Mouse (Mus musculus) intestine, embryonic 15.5 days (tissue): ENCODE data around the gene Dhrs1. TPM values are rescaled to one million over a fixed set of nuclear protein-coding genes. Genes with fewer than 3 reads are reported as not detected.
A peak's percentile ranks its signal among the peaks of the same experiment; 100 is the strongest.

ENCODE experiments used
- ATAC-seq: fragments of 200-750 bp; cut with Nextera tagmentation; 2 replicates; pipeline ENCODE4 v1.8.0; 2017; ENCODE audit warnings: moderate TSS enrichment, moderate library complexity
- H3K27ac ChIP-seq: fragments of 300-500 bp; sonication (generic); 2 replicates; pipeline ENCODE4 v1.5.1; 2015; ENCODE audit warnings: mild to moderate bottlenecking, inconsistent platforms
- H3K27me3 ChIP-seq: fragments of 300-500 bp; sonication (generic); replicated peaks from 2 replicates; pipeline ENCODE4 v1.6.1; 2015; ENCODE audit warnings: inconsistent platforms
- H3K36me3 ChIP-seq: fragments of 300-500 bp; sonication (generic); 2 replicates; pipeline ENCODE4 v1.6.1; 2015; ENCODE audit warnings: inconsistent platforms
- H3K4me1 ChIP-seq: fragments of 300-500 bp; sonication (generic); replicated peaks from 2 replicates; pipeline ENCODE4 v1.6.1; 2015; ENCODE audit warnings: inconsistent platforms
- H3K4me2 ChIP-seq: fragments of 300-500 bp; sonication (generic); replicated peaks from 2 replicates; pipeline ENCODE4 v1.6.1; 2015; ENCODE audit warnings: mild to moderate bottlenecking, inconsistent platforms
- H3K4me3 ChIP-seq: fragments of 300-500 bp; sonication (generic); replicated peaks from 2 replicates; pipeline ENCODE4 v1.5.1; 2015; ENCODE audit warnings: inconsistent platforms
- H3K9ac ChIP-seq: fragments of 300-500 bp; sonication (generic); 2 replicates; pipeline ENCODE4 v1.6.1; 2015; ENCODE audit warnings: inconsistent platforms
- H3K9me3 ChIP-seq: fragments of 300-500 bp; sonication (generic); 2 replicates; pipeline ENCODE4 v1.6.1; 2016; ENCODE audit warnings: inconsistent platforms
- WGBS: fragments of 180-500 bp; shearing (Covaris S2); methylation state at CpG from one replicate; pipeline ENCODE4 v1.1.7; 2015; 5-methylcytosine and 5-hydroxymethylcytosine counted together
- polyA plus RNA-seq: library from polyadenylated mRNA; unstranded; fragments of >200 nt; fragmentation: Nextera tagmentation; extraction: Ambion mirVana; gene quantifications from 2 replicates; pipeline ENCODE4 v1.2.1, GENCODE M21; 2015

The Dhrs1 gene
- polyA plus RNA-seq, 1 experiment from 2014 or later = 99.4 TPM

DNA sequence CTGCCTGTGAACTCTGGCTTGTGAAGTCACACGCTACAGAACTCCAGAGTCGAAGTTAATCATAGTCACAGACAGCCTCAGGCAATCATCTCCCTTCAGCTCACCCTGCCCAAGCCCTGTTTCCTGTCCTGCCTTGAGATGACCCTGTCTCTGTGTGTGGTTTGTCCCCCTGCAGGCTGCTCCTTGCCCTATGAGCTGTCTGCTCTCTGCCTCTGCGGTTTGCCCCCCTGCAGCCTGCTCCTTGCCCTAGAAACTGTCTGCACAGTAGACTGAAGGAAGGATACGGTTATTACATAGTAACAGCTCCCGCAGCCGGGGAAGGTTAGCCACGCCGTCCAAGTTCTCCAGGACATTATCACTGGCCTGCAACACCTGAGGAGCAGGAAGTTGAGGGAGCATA lies 28.6 kb downstream of the Dhrs1 start:
- ATAC-seq = no peak

DNA sequence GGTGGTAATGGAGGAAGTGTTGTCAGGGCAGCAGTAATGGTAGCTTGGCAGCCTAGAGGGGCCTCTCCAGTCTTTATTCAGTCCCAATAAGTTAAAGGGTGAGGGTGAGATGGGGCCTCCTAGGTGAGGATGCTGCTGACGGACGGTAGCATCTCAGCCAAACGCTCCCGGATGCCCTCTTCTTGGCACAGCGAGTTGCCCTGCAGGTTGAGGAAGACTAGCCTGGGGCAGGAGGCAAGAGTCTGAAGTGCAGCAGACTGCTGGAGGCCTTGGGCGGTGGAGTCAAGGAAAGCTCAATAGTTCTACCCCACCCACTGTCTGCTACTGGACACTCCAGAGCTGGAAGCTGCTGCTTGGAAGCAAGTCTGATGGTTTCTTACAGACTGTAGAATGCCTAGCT lies 29.2 kb downstream of the Dhrs1 start:
- Histone ChIP-seq H3K9me3 (no peaks in the 10 kb centered on the region), H3K4me2 (no peak overlapping the region), H3K9ac (no peak overlapping the region), H3K27me3 (peaks cover 4% of the 10 kb centered on the region; the same call in 1 of the 2 replicates), H3K36me3 (peaks cover 4% of the 10 kb centered on the region; the same call in 1 of the 2 replicates), H3K4me3 (no peak overlapping the region), H3K27ac (no peak overlapping the region), H3K4me1 (peaks cover 18% of the 10 kb centered on the region)
- 94% methylated on average over 6 of the region's 6 CpGs for WGBS
- no peak for ATAC-seq

More for the DNA sequence above, 28.6 kb downstream of the Dhrs1 start:
- H3K9ac ChIP-seq = no peak overlapping the region
- WGBS = 74% methylated on average over 8 of the region's 8 CpGs
- no peak overlapping the region for H3K27ac ChIP-seq
- H3K9me3 ChIP-seq = no peaks in the 10 kb centered on the region
- H3K4me1 ChIP-seq = peaks cover 20% of the 10 kb centered on the region
- peaks cover 4% of the 10 kb centered on the region; the same call in 1 of the 2 replicates for H3K36me3 ChIP-seq
- H3K4me3 ChIP-seq = no peak overlapping the region
- H3K27me3 ChIP-seq = peaks cover 4% of the 10 kb centered on the region; the same call in 1 of the 2 replicates
- H3K4me2 ChIP-seq = no peak overlapping the region

DNA sequence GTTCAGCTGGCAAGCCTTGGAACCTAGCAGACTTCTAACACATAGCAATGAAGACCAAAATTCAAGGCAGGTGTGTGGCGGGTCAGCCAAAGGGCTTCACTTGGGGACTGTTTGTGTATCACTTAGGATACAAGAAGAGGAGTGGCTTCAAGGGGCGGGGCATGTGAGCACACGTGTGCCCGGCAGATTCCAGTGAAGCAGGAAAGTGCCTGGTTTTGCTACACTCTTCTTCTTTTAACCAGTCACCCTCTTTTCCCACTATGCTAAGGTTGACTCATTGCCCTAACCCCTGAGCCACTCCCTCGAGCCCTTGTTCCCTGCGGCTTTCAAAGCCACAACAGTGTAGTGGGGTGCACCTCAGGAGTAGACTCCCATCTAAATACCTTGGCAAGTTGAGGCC lies 30.6 kb downstream of the Dhrs1 start:
- peak; percentile 32 for ATAC-seq
- Histone ChIP-seq H3K9me3 (no peaks in the 10 kb centered on the region), H3K36me3 (0 out of 2 replicates have a peak, but pooled peaks cover 4% of the 10 kb centered on the region), H3K4me2 (no peak overlapping the region), H3K9ac (no peak overlapping the region), H3K27me3 (peaks cover 4% of the 10 kb centered on the region; the same call in 1 of the 2 replicates), H3K4me1 (peaks cover 13% of the 10 kb centered on the region), H3K4me3 (no peak overlapping the region), H3K27ac (no peak overlapping the region)
- 25% methylated on average over 6 of the region's 6 CpGs for whole genome bisulfite sequencing

DNA sequence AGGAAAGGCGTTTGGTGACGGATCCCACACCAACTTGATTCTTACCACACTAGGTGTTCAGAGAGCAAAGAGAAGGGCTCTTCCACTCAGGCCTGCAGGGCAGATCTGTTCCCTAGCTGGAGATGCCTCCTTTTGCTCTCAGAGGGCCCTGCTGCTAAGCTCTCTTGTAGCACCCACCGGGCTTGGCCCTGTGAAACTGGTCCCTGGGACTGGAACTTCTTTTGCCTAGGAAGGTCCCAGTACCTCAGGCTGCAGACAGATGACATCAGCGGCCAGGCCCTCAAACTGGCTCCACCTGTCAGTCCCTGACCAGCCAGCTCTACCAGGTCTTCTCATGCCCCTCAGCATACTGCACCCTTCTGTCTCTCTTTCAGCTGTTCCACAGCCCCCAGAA lies 31.8 kb downstream of the Dhrs1 start, which contains the start of gene Tgm1:
Tgm1 (minus strand) TSS at position 198 of the 394 bp plus-strand sequence.
- peaks cover 13% of the 10 kb centered on the region for H3K4me1 ChIP-seq
- no peak within 1 kb of the TSS for H3K27ac ChIP-seq
- H3K9me3 ChIP-seq = no peaks in the 10 kb centered on the region
- peak within 1 kb of the TSS; percentile 34 for H3K9ac ChIP-seq
- ATAC-seq = peak; percentile 52
- H3K4me3 ChIP-seq = peak within 1 kb of the TSS; percentile 23
- 0 out of 2 replicates have a peak, but pooled peaks cover 4% of the 10 kb centered on the region for H3K36me3 ChIP-seq
- WGBS = 25% methylated on average over 4 of the region's 4 CpGs
- peaks cover 4% of the 10 kb centered on the region; the same call in 1 of the 2 replicates for H3K27me3 ChIP-seq
- H3K4me2 ChIP-seq = peak within 1 kb of the TSS; percentile 72

DNA sequence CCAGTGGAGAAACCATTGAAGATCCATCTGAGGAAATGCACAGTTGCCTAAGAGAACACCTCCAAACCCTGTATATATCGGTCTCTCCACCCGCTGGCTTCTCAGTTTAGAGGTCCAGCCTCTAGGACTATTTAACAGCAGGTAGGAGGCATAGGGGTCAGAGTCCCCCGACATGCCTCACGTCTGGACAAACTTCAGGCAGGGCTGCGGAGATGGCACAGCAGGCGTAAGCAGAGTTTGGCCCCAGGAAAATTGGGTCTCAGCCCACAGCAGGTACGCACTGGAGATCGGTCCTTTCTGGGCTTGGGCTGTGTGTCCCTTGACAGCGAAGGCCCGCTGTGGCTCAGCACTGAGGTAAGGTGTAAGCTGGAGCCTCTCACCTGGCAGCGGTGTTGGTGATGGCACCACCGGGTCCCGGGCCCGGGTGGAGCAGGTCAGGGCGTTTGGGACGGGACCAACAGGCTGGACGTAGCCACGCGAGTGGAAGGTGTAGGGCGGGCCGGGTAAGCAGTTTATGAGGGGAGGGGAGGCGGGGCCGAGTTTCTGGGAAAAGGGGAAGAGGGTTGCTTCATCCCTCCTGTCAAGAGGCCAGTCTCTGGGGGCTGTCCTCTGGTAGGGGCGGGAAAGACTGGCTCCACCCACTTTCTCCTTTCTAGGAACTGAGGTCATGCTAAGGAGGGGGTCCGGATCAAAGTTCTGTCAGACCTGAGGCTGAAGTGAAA lies 32.3 kb downstream of the Dhrs1 start:
- H3K27me3 ChIP-seq = peaks cover 4% of the 10 kb centered on the region; the same call in 1 of the 2 replicates
- H3K9me3 ChIP-seq = no peaks in the 10 kb centered on the region
- H3K27ac ChIP-seq = no peak overlapping the region
- H3K4me2 ChIP-seq = peak overlapping the region; percentile 72
- peak overlapping the region; percentile 34 for H3K9ac ChIP-seq
- H3K4me1 ChIP-seq = peaks cover 13% of the 10 kb centered on the region
- WGBS = 10% methylated on average over 25 of the region's 25 CpGs
- peak; percentile 74 for ATAC-seq
- H3K4me3 ChIP-seq = peak overlapping the region; percentile 23
- 0 out of 2 replicates have a peak, but pooled peaks cover 1% of the 10 kb centered on the region for H3K36me3 ChIP-seq

DNA sequence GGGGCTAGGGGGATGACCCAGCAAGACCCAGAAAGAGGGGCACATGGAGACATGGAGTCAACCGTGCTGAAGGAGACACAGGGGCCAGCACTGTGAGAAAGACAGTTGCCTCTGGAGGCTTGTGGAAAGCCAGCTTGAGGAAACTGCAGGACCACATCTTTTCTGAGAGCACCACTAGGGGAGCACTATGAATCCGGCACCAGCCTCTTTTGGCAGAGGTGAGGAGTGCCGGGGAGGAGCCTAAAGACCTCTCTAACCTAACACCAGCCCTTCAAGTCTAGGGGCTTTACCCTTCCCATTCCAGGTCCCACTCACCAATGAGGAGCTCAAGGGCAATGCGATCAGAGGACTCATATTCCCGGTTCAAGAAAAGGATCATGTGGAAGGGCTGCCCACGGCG lies 33.7 kb downstream of the Dhrs1 start:
- 77% methylated on average over 7 of the region's 7 CpGs for WGBS
- Histone ChIP-seq H3K4me3 (no peak overlapping the region), H3K4me2 (no peak overlapping the region), H3K27ac (no peak overlapping the region), H3K27me3 (peaks cover 4% of the 10 kb centered on the region; the same call in 1 of the 2 replicates), H3K36me3 (no peaks in the 10 kb centered on the region), H3K9ac (no peak overlapping the region), H3K9me3 (no peaks in the 10 kb centered on the region), H3K4me1 (peaks cover 13% of the 10 kb centered on the region)
- ATAC-seq = no peak

DNA sequence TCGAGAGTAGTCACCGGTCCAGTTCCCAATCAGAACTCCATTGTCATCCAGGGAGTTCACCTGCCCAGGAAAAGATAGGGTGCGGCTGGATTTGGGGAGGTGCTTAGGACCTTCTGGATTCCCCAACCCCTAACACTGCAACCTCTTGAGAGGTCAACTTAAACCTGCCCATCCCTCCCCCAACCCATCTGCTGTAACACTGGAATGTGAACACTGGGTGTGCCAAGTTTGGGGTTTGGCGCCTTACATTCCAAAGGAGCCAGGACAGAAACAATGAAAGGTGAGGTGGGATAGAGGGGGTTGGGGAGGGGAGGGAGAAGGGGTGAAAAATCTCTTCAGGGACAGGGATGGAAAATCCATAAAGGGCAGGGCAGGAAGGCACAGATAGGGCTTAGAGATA lies 36.0 kb downstream of the Dhrs1 start:
- no peaks in the 10 kb centered on the region for H3K9me3 ChIP-seq
- H3K27me3 ChIP-seq = peaks cover 4% of the 10 kb centered on the region; the same call in 1 of the 2 replicates
- H3K27ac ChIP-seq = no peak overlapping the region
- 85% methylated on average over 4 of the region's 4 CpGs for WGBS
- no peak overlapping the region for H3K4me2 ChIP-seq
- H3K4me3 ChIP-seq = no peak overlapping the region
- ATAC-seq = no peak
- H3K36me3 ChIP-seq = no peaks in the 10 kb centered on the region
- H3K4me1 ChIP-seq = peaks cover 13% of the 10 kb centered on the region
- no peak overlapping the region for H3K9ac ChIP-seq

DNA sequence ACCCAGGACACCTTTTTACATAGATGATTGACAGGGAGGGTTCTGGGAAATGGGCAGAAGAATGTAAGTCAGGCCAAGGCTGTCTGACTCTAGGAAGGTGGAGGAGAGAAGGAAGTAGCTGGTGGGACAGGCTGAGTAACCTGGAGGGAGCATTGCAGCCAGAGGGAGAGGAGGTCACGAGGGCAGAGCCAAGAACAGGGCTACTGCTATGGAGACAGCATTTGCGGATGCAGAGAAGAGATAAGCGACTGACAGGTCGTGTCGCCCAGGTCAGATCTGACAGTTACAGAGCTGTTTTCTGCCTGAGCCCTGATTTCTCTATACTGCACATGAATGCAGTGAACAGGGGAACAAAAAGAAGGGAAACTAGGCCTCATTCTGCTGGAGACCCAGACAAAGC lies 38.1 kb downstream of the Dhrs1 start:
- no peak overlapping the region for H3K9ac ChIP-seq
- no peak overlapping the region for H3K4me3 ChIP-seq
- H3K27me3 ChIP-seq = peaks cover 1% of the 10 kb centered on the region; the same call in 1 of the 2 replicates
- H3K27ac ChIP-seq = no peak overlapping the region
- ATAC-seq = no peak
- no peaks in the 10 kb centered on the region for H3K9me3 ChIP-seq
- H3K4me1 ChIP-seq = no peaks in the 10 kb centered on the region
- WGBS = 78% methylated on average over 5 of the region's 5 CpGs
- no peaks in the 10 kb centered on the region for H3K36me3 ChIP-seq
- no peak overlapping the region for H3K4me2 ChIP-seq

DNA sequence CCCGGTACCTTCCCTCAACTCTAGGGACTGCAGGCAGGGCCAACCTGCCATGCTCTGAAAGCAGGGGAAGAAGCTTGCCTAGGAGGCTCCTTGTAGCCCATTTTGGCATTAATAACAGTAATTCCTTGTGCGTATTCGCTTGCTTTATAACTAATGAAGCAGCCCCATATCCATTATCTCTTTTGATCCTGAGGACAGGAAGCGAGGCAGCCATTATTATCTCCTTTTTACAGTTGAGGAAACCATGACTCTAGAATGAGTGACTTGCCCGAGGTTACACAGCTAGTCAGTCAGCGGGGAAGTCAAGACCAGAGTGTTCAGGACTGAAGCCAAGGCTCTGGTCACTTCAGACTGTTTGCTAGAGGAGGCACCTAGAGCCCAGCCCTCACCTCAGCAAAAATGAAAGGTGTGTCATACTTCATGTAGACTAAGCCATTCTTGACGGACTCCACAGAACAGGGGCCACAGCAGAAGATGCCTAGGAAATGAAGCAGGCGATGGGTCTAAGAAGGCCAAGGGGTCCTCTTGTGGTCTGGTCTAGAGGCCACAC lies 39.4 kb downstream of the Dhrs1 start:
- Histone ChIP-seq H3K9me3 (no peaks in the 10 kb centered on the region), H3K4me1 (no peaks in the 10 kb centered on the region), H3K4me2 (no peak overlapping the region), H3K9ac (no peak overlapping the region), H3K27ac (no peak overlapping the region), H3K36me3 (no peaks in the 10 kb centered on the region), H3K27me3 (no peaks in the 10 kb centered on the region), H3K4me3 (no peak overlapping the region)
- no peak for ATAC-seq
- WGBS = 87% methylated on average over 8 of the region's 8 CpGs

DNA sequence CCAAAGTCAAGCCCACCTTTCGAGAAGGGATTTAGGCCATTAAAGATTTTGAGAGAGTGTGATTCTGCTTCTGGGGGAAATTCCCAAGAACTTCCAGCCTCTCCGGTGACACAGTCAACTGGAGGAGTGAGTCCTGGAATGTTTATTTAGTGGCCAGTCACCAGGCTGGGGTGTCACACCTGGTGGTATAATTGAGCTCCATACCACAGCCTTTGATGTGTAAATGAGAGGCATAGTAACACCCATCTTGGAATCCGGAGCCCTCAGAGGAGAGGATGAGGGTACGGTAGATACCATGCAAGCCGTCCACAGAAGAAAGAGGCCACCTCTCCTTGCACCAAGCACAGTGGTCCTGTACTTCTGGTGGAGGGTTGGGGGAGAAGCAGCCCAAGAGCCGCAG lies 42.7 kb downstream of the Dhrs1 start:
- Histone ChIP-seq H3K36me3 (no peaks in the 10 kb centered on the region), H3K9ac (no peak overlapping the region), H3K4me1 (no peaks in the 10 kb centered on the region), H3K4me2 (no peak overlapping the region), H3K27me3 (no peaks in the 10 kb centered on the region), H3K4me3 (no peak overlapping the region), H3K9me3 (no peaks in the 10 kb centered on the region), H3K27ac (no peak overlapping the region)
- ATAC-seq = no peak
- WGBS = 49% methylated on average over 6 of the region's 6 CpGs

DNA sequence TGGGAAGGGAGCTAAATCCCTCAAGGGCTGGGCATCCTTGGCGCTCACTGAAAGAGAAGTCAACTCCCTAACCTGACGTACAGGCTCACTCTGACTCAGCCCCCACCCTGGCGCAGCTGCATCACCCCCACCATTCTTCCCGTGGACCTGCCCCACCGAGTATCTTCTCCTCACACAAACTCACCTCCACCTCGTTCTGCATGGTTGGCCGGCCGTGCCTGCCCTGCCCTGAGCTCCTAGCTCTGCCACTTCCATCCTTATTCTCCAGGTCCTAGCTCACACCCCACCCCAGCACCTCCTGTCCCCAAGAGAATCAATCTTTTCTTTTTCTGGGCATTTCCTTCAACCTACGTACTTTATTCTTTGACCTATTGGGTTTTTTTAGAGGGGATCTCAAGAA lies 44.4 kb downstream of the Dhrs1 start:
- H3K27ac ChIP-seq = no peak overlapping the region
- H3K4me3 ChIP-seq = no peak overlapping the region
- no peaks in the 10 kb centered on the region for H3K27me3 ChIP-seq
- 66% methylated on average over 9 of the region's 9 CpGs for WGBS
- H3K4me1 ChIP-seq = no peaks in the 10 kb centered on the region
- ATAC-seq = no peak
- H3K4me2 ChIP-seq = no peak overlapping the region
- H3K9ac ChIP-seq = no peak overlapping the region
- no peaks in the 10 kb centered on the region for H3K36me3 ChIP-seq
- H3K9me3 ChIP-seq = no peaks in the 10 kb centered on the region

DNA sequence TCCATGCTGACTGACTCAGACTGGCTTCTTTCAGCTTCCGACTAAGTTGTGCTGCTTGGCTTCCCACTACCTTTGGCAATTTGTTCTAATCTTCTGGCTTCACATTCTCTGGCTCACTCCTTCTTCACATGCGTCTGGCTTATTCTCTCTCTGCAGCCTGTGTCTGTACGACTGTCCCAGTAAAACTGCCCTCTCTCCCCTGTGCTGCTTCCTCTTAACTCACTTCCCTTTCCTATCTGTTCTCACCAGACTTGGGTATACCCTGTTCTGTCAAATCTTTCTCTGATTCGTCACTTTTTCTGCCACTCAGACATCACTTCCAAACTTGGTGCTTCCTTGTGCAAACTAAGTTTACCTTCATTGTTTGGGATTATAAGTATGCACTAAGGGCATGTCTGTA lies 48.3 kb downstream of the Dhrs1 start:
- Histone ChIP-seq H3K4me3 (no peak overlapping the region), H3K27me3 (no peaks in the 10 kb centered on the region), H3K36me3 (no peaks in the 10 kb centered on the region), H3K4me2 (no peak overlapping the region), H3K27ac (no peak overlapping the region), H3K4me1 (no peaks in the 10 kb centered on the region), H3K9ac (no peak overlapping the region), H3K9me3 (no peaks in the 10 kb centered on the region)
- WGBS = 79% methylated on average over 4 of the region's 4 CpGs
- ATAC-seq = no peak
